Mouse (Mus musculus) gastrocnemius, postnatal 14 days (tissue): ENCODE measurements around the gene Mycl. TPM values are rescaled to one million over a fixed set of nuclear protein-coding genes. Genes with fewer than 3 reads are reported as not detected.
A peak's percentile ranks its signal among the peaks of the same experiment; 100 is the strongest.
"Not testable (repeated sequence)": the region's sequence is repeated elsewhere in the genome, so short reads cannot be mapped to it uniquely, and the experiment has no call there.

Source experiments
- DNase-seq: peaks from one replicate; pipeline ENCODE4 v3.0.0; 2021; ENCODE audit warnings: mixed read lengths
- intact Hi-C: fragments of 180-260 bp; cut with DNase I; formaldehyde crosslinking; loops from one replicate; pipeline ENCODE4 v1.15.1; 2025; ENCODE audit warnings: low total_unique reads
- total RNA-seq, 2 experiments: library from RNA; stranded (reverse); gene quantifications; 2 replicates each; pipeline ENCODE4 v1.2.3; 2021

Gene Mycl
- total RNA-seq, 2 experiments from 2014 or later = 2.2 to 2.3 TPM

DNA sequence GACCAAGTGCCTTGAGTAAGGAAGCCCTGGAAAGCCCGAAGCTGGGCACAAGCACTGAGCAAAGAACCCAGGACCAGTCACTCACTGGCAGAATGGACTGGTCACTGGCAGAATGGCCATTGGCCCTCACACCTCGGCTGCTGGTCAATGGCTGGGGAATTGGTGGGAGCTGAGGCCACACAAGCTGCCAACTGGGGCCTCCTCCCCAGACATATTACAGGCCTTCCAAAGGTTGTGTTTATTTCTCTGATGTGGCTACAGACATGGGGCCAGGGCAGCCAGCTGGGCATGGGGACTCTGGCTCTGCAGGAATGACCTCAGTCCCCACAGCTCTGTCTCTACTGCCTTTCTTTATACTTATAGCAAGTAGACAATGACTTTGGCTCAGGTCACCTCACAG is 16.6 kb upstream of the Mycl start:
- intact Hi-C loops = no loop called here
- no peak for DNase-seq

DNA sequence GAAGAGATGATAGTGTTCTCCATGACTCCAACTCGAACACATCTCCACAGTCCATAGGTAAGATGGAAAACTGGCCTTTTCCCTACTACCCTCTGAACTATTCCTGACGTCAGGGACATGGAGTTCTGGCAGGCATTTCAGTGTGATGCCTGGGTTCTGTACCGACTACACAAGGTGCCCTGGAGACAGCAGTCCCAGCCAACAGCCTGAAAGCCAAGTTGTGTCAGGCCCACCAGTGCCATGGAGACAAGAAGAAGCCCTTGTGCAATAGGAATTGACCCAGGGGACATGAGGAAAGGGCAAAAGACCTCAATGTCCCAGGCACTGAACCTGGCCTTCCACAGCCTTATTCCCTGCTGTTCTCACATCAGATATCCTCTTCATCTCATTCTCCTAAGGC is 15.6 kb upstream of the Mycl start:
- no peak for DNase-seq
- intact Hi-C loops = loop anchor here (5.0 kb wide), 2 partner anchors 68 to 83 kb away; no protein-coding TSS in a partner anchor

- DNase-seq = no peak
- intact Hi-C loops = loop anchor here (5.0 kb wide), 2 partner anchors 68 to 83 kb away; no protein-coding TSS in a partner anchor
Observed at GRCm38 (mm10) chr4:122980684-122981083, 14.8 kb upstream of the Mycl start.

DNA sequence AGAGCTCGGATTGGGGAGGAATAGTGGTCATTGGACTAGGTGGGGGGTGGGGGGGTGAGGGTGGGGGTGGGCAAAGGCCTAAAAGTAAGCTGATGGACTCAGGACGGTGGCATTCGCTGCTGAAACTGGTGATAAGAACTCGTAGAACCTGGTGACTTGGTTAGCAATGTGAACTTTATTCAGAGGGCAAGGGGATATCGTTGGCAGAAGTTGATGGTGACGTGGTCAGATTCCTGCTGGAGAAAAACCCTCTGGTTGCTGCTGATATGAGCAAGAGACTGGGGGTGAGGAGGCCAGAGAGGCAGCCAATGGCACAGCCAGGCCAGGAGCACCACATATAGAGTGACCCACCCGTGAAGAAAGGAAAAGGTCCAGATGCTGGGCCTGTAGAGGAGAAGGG is 14.2 kb upstream of the Mycl start:
- no peak for DNase-seq
- intact Hi-C loops = loop anchor here (5.0 kb wide), 2 partner anchors 69 to 84 kb away; no protein-coding TSS in a partner anchor

- DNase-seq = no peak
- intact Hi-C loops = loop anchor here (5.0 kb wide), 2 partner anchors 70 to 85 kb away; no protein-coding TSS in a partner anchor
Observed at GRCm38 (mm10) chr4:122981930-122982329, 13.5 kb upstream of the Mycl start.

DNA sequence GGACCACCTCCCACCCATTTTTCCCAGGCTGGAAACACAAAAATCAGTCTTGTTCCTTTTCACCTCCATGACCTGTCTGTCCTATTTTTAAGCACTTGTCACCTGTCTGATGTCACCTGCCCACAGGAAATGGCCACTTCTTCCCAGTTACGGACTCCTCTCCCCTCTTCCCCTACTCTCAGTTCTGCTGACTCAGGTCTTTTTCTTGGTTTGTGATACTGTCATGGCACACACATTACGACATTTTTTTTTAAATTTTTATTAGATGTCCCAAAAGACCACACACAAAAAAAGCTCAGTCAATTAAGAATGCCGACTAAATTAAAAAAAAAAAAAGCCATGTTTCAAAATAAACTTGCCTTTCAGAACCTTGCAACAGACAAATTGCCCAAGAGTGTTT is 12.9 kb upstream of the Mycl start:
- DNase-seq = no peak
- intact Hi-C loops = loop anchor here (5.0 kb wide), 2 partner anchors 70 to 85 kb away; no protein-coding TSS in a partner anchor

DNA sequence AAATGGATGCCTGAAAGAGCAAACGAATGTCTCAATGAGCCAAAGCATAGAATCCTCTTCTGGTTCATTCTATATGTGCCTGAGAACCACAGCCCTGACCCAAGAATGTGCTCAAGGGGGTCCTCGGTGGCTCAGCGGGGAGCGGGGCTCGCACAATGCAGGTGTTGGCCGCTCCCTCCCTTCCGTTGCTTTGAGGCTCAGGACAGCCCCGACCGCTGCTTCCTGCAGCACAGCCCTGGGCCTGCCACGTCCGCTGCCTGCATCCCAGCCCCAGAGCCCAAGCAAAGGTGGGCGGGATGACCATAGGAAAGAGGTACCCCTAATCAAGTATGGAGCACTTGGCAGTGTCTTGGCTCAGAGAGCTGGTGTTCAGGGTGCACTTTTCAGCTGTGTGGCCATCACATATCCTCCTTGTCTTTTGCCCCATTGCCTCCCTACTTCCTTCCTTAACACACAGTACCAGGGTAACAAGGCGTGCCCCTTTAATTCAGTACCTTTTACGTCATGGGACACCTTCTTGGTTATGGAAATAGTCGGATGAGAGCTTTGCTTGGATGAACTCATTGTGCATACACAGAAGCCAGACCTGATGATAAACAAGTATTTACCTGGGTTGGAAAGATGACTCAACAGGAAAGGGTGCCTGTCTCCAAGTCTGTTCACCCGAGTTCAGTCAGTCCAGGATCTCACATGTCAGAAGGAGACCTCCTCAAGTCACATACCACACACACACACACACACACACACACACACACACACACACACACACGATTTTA is 11.8 kb upstream of the Mycl start:
- intact Hi-C loops = loop anchor here (2.0 to 5.0 kb wide), 3 partner anchors 39 to 86 kb away; no protein-coding TSS in a partner anchor
- no peak for DNase-seq

DNA sequence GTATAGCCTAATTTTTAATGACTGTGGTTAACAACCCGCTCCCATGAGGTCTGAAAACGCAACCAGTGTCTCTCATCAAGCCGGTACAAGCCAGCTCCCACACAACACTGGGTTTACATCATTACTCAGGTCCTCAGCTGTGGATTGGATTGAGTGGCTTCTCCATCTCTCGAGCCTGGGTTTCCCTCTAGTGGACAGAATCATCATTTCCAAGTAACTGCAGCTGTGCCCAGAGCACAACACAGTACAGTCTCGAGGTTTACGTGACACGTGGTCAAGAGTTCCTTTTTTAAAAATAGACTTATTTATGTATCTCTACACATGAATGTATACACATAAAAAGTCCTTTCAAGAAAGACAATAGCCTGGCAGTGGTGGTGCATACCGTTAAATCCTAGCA is 10.3 kb upstream of the Mycl start:
- intact Hi-C loops = loop anchor here (2.0 kb wide), 1 partner anchor 40 kb away; no protein-coding TSS in a partner anchor
- DNase-seq = no peak

DNA sequence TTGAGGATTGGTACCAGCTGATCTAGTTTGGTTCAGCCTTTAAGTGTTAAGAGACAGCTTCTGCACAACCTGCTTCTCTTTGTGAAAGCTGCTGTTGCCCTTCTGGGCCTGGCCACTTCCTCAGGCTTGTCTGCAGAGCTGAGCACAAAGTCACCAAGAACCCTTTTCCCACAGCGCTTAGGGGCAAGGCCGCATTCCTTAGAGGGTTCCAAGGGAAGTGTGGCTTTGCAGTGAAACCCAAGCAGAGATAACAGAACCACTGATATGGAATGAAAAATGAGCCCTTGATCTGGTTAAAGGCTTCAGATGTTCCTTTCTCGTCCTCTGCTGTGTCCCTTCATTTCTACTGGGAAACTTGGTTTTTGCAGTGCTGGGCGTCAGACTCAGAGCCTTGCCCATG is 8.0 kb upstream of the Mycl start:
- intact Hi-C loops = no loop called here
- DNase-seq = no peak

- intact Hi-C loops, DNase-seq: not testable (repeated sequence)
Observed at GRCm38 (mm10) chr4:122988004-122988403, 7.4 kb upstream of the Mycl start.

- intact Hi-C loops = no loop called here
- no peak for DNase-seq
Observed at GRCm38 (mm10) chr4:122991177-122991576, 4.3 kb upstream of the Mycl start.

- intact Hi-C loops = no loop called here
- DNase-seq = no peak
Observed at GRCm38 (mm10) chr4:122992276-122992675, 3.2 kb upstream of the Mycl start.

GRCm38 (mm10) chr4:122996221-122996617 is 767 bp downstream of the Mycl start:
- peak; percentile 29 for DNase-seq
- intact Hi-C loops = no loop called here

DNA sequence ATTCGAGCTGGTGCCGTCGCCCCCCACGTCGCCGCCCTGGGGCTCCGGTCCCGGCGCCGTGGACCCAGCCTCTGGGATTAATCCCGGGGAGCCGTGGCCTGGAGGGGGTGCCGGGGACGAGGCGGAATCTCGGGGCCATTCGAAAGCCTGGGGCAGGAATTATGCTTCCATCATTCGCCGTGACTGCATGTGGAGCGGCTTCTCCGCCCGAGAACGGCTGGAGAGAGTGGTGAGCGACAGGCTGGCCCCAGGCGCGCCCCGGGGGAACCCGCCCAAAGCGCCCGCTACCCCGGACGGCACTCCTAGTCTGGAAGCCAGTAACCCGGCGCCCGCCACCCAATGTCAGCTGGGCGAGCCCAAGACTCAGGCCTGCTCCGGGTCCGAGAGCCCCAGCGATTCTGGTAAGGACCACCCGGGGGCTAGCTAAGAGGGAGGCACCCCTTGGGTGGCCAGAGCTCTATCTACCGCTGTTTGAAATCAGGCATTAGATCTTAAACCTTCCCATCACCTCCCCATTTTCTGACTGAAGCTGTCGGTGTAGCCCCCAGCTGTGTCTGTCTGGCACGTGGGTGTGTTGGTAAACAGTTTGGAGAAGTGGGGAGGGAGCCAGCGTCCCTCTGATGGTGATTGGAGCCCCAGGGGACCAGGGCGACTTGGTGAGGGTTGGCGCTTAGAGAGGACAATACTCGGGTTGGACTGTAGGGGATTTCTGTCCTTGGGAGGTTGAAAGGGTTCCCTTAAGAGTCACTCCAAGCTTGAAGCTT is 1.3 kb downstream of the Mycl start:
- intact Hi-C loops = no loop called here
- no peak for DNase-seq

- DNase-seq = no peak
- intact Hi-C loops = no loop called here
Observed at GRCm38 (mm10) chr4:122998537-122999262, 3.2 kb downstream of the Mycl start.

- intact Hi-C loops = no loop called here
- no peak for DNase-seq
Observed at GRCm38 (mm10) chr4:122999263-122999691, 3.8 kb downstream of the Mycl start.

DNA sequence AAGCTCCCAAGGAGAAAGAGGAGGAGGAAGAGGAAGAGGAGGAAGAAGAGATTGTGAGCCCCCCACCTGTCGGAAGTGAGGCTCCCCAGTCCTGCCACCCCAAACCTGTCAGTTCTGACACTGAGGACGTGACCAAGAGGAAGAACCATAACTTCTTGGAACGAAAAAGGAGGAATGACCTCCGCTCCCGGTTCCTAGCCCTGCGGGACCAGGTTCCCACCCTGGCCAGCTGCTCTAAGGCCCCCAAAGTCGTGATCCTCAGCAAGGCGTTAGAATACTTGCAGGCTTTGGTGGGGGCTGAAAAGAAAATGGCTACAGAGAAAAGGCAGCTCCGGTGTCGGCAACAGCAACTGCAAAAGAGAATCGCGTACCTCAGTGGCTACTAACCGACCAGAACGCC is 4.7 kb downstream of the Mycl start:
- DNase-seq = no peak
- intact Hi-C loops = no loop called here

- no peak for DNase-seq
- intact Hi-C loops = no loop called here
Observed at GRCm38 (mm10) chr4:123000617-123001342, 5.3 kb downstream of the Mycl start.
